Mouse (Mus musculus) testis, postnatal 14 days (tissue): ENCODE results near the gene AI854703.

Source experiments
- DNase-seq: peaks from one replicate; pipeline ENCODE4 v3.0.0; 2021; ENCODE audit warnings: low spot score

Gene AI854703

GRCm38 (mm10) chr6:48658721-48659120 is 32.2 kb downstream of the AI854703 start:
- no peak for DNase-seq

GRCm38 (mm10) chr6:48664750-48665149 is 38.2 kb downstream of the AI854703 start:
- no peak for DNase-seq

GRCm38 (mm10) chr6:48665471-48665870 is 38.9 kb downstream of the AI854703 start:
- no peak for DNase-seq

DNA sequence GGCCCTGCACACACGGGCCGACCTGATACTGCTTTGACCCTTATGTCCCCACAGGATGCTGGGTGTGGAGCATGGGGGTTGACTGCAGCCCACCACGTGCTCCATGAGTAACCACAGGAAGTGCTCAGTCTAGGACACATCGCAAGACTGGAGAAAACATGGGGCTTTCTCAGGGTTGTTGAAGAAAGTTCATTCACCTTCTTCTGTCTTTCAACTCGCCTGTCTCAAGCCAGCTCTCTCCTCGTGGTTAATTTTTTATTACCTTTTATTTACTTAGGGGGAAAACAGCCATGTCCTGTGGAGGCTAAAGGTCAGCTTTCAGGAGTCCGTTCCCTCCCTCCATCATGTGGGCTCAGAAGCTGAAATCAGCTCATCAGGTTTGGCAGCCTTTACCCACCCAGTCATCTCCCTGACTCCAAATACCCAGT is 39.6 kb downstream of the AI854703 start:
- DNase-seq = no peak

DNA sequence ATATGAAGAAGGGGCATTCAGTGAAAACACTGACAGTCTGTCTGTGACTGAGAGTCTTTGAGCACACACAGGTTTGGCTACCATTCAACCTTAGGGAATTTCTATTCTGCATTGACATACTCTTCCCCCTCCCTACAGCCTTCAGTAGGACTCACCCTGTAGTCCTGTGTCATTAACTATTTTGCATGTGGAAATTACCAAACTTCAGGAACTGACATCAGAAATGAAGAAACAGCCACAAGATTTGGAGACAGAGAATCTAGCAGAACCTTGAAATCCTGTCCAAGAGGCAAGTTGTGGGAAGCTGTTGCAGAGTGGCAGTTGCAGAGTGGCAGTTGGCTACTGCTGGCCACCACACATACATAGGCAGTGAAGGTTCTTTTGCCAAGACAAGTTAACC is 41.5 kb downstream of the AI854703 start:
- no peak for DNase-seq

DNA sequence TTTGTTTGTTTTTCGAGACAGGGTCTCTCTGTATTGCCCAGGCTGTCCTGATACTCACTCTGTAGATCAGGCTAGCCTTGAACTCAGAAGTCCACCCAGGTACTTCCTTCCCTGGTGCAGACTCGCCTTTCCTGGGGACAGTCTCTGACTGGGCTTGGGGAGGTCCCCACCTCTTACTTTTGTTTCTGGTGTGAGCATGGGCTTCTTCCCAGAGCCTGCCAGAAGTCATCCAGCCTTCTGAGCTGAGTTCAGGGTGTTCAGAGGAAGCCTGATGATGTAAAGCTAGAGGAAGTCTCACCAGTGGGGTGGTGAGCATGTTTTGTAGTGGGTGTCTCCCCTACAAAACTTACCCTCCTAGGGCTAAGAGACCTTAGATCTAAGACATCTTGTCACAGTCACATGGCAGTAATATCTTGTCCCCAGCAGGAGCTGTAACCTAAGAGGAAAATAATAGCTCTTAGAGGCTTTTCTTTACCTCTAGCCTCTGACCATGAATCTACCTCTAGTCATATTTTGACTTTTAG is 42.9 kb downstream of the AI854703 start:
- DNase-seq = no peak

DNA sequence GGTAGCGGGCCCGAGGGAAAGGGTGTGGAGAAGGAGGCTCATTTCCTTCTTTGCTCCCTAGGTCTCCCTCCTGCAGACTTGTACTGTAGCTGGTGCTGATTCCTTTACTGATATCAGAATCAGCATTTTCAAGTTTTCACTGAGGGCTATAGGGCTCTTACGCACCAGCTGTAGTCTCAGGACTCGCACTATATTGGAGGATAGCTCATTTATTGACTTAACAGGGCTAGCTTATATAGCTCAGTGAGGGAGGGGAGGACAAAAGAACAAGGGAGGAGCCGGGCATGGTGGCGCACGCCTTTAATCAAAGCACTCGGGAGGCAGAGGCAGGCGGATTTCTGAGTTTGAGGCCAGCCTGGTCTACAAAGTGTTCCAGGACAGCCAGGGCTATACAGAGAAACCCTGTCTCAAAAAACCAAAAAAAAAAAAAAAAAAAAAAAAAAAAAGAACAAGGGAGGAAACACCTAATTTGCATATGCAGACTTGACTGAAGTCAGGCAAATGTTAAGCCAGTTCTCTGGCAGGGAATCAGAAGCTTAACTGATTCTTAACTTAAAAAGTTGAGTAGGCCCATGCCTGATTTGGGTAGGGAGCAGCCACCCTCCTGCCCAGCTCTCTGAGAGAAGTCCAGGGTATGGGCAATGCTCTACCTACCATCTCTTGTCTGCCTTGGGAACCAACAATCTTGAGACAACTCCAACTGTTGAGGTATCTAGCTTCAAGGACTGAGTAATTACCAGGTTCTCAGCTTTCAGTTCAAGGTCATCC is 47.9 kb downstream of the AI854703 start:
- no peak for DNase-seq

GRCm38 (mm10) chr6:48675400-48675930 is 48.9 kb downstream of the AI854703 start:
- peak; percentile 8 for DNase-seq

- no peak for DNase-seq
Measured at GRCm38 (mm10) chr6:48675931-48676859, 49.6 kb downstream of the AI854703 start, which contains the start of gene Gimap9. TSS of gene Gimap9 (plus strand) at chr6:48676129.

GRCm38 (mm10) chr6:48676860-48677415 is 50.4 kb downstream of the AI854703 start:
- no peak for DNase-seq

- no peak for DNase-seq
Measured at GRCm38 (mm10) chr6:48677492-48678345, 51.2 kb downstream of the AI854703 start.

DNA sequence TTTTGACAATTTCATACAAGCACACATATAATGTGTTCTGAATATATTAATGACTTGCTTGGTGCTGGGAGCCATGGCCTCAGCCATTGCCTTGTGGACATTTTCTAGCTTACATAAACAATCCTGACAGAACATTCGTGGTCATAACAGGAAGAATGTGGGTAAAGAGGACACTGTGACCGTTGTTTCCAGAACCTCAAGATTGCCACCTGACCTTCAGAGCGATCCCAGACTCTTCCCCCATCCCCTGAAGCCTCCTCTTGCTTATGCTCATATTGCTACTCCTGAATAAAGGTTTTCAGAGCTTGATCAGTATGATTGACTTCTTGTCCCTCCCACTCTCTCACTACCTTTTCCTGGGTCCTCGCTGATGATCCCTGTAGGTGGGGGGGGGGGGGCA is 51.8 kb downstream of the AI854703 start:
- no peak for DNase-seq

DNA sequence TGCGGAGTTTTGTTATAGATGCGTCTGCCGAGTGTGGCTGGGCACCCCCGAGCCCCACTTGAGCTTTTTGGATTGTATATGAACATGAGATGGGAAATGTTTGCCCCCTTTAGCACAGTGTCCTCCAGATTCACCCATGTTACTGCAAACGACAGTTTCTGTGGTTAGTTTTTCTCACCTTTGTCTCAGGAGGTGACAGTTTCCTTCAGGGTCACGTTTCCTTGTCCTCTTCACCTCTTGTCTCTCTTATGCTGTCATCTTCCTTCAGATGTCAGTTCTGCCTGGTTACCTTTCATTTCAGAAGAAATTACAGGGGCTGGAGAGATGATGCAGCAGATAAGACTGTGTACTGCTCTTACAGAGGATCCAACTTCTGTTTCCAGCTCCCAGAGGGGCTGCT is 53.1 kb downstream of the AI854703 start:
- no peak for DNase-seq

DNA sequence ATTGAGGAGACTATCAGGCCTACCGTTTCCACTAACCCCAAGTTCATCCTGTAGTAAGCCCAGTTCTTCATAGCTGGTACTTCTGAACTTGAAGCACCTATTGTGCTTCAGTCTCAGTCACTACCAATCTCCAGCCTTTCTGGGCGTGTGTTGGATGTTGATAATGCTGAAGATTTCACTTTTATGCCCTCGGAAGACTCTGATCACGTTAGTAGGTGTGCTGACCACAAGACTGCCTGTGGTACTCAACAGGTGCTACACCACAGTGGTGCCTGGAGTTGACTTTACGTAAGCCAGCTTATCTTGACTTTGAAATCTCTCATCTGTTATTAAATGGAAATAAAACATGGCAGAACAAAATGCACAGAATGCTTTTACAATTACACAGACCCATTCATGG is 53.9 kb downstream of the AI854703 start:
- no peak for DNase-seq

DNA sequence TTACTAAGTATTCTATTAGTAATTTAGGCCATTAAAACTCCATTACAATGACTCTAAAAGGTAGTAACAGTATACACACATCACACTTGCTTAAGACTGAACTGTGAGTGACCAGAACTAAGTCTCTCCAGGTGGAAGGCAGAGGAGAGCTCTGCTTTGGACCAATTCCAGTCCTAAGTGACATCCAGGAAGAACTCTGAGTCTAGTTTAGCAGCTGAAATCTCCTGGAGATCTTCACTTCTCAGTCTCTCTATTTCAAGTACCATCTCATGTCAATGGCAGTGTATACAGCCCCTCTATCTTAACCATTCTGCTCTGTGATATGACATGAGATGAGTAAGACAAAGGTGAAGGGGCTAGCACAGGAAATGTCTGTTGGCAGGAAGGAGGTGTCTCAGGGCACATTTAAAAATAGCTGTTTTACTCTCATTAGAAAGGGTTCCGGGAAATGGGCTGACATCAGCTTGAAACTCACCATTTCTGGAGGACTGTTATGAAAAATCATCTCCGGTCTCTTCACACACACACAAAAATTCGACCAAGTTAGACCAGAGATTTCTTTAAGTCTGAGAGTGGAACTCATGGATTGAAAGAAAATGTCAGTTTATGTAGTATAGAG is 55.0 kb downstream of the AI854703 start:
- DNase-seq = no peak

DNA sequence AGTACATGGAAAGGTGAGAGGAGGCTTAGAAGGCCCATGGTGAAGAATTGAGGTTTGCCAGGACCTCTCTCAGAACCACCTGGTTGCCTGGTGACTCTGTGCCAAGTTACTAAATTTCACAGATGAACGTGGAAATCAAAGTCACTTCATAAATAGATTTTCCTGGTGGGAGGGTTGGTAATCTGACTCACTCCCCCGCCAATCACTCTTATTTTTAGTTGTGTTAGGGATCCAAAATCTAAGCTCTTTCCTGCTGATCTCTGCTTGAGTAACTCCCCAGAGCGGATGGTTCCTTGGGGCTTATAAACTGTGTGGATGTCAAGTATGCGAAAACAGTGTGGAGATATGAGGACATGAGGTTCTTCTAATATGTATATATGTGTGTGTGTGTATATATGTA is 55.7 kb downstream of the AI854703 start:
- no peak for DNase-seq
